Mouse (Mus musculus): ENCODE measurements at regions not wholly inside any gene's neighbourhood (a gene's known extent, or its start where the extent isn't known, plus 50 kb on each side); places are given as distances from the start of the nearest gene placed in this dataset.

DNA sequence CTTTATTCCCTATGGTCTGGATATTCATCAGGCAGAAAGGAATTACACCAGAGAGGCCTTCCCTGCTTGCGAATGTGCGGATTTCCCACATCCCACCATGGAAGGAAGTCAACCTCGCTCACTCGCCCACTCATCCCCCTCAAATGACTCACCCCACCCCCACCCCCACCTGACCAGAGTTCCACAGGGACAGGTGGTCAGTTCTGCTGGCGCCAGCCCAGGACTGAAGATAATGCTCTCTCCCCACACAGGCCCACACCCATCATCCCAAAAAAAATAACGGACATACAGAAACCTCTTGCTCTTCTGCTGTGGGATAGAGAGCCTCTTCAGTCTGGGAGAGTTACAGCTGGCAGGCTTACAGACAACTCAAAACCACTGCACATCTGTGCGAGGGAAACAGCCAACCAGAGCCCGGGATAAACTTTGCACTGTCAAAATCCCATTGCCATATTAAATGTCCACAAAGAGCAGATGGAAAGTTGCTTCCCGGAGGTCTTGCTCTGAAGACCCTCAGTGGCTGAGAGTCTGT lies 128.0 kb downstream of the Lrrc30 start:
- no peak for DNase-seq (ENCODE audit: low read depth, low spot score)

DNA sequence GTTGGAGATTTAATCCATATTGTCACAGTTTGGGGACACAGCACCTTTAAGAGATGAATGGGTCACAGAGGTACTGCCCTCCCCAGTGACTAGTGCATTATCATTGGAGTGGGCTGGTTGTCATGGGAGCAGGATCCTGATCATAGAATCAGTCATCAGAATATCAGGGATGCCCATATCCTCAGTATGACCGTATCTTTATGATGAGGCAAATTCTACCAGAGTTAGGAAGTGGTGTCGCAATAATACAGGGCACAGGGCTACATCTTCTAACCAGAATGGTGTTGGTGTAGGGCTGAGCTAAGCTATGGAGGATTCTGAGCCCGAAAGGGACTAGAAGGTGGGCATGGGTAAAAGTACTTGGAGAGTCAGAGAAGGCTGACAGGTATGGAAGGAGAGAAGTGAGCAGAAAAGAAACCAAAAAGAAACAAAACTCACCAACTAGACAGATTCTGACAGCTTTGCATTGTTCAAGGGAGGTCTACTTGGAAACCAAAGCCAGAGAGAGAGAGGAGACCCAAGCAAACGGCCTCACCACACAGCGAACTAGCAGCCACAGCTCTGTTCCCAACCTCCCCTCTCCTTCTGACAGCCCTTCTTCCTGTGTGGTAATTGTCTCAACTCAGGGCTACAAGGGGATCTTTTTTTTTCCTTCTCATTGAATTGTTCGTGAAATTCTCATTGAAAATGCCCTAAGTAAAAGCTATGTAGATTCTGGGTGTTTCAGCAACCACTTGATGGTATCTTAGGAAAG lies 129.2 kb downstream of the Lrrc30 start:
- DNase-seq (ENCODE audit: low read depth, low spot score) = no peak

DNA sequence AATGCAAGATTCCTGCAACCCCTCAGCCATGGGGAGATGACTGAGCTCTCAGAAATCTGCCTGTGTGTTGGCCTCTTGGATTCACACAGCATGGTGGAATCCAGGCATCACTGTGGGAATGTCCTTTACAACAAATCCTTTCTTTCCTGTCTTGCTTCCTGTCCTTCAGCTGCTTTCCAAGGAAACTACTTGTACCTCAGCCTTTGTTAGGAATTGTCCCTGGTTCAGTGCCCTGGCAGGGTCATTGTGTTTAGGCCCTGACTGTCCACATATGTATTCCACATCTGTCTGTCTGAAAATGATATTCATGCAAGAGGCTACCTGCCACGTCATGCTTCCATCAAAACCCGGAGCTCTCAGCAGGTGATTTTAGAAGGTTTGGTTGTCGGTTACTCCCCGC lies 129.9 kb downstream of the Lrrc30 start:
- no peak for DNase-seq (ENCODE audit: low read depth, low spot score)

DNA sequence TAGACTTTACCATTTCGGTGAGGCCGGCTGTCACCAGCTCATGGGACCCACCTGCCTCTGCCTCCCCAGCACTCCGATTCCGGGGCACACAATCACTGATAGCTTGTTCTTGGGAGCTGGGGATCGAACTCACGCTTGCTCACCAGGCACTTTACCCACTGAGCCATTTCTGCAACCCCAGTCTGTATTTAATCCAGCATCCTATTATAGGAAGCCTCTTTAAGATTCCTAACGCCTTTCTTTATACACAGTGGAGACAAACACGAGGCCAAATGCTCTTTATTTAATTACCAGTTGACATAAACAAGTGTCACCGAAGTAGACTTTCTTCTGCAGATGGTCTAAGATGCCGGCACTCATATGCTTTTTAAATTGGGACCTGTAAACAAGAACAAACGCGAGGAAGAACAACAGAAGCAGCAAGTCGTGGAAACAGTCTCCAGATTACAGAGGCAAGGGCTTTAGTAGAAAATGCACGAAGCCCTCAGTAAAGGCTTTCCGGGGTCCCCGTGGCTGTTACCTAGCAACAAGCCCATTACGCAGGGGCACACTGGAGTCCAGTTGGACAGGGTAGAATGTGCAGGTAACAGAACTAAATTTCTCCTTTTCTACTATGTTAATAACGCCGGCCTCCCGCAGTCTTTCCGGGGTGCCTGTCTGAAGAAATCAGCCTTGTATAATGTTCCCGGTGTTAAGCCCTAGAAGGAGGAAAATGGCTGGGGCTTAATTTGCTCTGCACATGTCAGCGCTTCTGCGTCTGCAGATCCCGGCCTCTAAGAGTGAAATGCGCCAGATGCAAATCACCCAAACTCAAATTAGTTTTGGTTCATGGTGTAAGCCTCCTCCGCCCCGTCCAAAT lies 132.5 kb downstream of the Lrrc30 start:
- peak; percentile 41 for DNase-seq (ENCODE audit: low read depth, low spot score)

DNA sequence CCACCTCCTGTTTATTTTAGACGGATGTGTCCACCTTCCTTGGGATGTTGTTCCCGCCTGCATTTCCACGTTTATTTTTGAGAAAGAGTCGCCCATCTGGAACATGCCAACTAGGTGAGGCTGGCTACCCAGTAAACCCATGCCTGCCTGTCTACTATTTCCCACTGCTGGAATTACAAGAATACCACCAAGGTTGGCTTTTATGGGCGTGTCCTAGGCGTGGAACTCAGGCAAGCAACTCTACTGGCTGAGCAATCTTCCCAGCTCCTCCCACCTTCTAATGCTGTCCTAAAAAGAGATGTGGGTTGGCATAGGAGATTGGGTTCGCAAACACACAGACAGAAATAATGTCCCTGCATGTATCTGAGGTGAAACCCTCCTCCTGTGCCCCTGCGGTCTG lies 135.1 kb downstream of the Lrrc30 start:
- DNase-seq (ENCODE audit: low read depth, low spot score) = no peak

DNA sequence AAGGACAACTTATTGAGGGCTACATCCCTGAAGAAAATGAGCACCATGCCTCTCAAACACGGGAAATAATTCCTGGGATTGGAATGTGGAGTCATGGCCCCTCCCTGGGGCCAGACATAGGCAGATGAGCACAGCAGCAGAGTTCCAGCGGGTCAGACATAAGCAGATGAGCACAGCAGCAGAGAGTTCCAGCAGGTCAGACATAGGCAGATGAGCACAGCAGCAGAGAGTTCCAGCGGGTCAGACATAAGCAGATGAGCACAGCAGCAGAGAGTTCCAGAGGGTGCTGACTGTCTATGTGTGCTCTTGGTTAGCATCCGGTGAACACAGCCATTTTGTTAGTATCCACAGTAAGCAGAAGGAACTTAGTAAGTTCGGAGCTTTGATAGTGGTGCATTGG lies 126.2 kb upstream of the Ptprm start:
- DNase-seq (ENCODE audit: low read depth, low spot score) = no peak

DNA sequence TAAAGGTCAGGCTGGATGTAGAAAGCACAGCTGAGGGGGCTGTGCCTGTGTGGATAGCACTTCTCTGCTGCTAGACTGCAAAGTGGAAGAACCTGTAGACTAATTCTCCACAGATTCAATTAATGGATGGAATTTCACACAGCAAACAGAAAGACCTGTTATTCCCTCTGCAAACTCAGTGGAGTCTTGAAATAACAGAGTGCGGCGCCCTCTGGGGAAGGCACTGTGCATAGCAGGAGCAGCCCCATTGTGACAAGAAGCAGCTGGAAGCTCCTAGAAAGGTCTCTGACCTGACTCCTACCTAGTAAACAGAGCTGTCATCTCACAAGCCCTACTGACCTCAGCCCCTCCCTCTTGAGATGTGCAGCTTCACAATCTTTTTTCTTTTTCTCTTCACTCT lies 118.9 kb upstream of the Ptprm start:
- DNase-seq (ENCODE audit: low read depth, low spot score) = peak; percentile 83

DNA sequence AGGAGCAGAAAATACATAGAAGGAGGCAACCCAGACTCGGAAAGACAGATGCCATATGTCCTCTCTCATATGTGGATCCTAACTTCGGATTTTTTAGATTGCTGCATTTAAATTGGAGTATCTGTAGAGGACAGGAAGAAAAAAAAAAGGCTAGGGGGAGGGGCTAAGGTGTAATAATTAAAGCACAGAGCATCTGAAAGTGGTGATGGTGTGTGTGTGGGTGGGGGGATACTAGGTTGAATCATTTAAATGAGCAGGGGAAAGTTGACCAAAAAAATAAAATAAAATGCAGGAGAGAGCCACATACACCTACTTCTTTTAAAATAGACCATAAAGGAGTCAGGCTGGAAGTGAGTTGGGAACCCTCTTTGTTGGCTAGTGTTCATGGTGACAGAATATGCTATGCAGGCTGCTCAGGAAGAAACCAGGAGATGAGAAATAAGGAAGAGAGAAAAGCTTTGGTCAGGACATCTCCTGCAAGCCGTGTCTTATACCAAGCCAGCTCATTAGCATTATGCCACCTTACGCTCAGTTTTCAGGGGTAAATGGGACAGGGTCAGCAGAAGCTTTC lies 104.7 kb upstream of the Ptprm start:
- peak; percentile 59 for DNase-seq (ENCODE audit: low read depth, low spot score)

DNA sequence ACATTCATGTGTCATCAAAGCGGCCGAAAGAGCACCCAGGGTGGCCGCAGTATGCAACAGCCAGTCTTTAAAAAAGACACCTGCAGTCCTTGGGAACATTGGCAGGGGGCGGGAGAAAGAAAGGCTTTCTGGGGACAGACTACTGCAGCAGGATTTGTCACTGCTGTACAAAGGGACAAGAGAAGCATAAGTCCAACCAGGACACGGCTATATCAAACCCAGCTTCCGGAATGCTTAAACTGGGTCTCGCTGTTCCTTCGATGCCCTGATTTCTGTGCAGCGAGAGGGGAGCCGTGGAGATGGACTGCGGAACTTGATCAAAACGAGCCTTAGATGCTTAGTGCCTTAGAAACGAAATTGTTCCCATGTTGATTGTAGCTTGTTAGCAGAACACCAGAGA lies 97.7 kb upstream of the Ptprm start:
- DNase-seq (ENCODE audit: low read depth, low spot score) = peak; percentile 65

DNA sequence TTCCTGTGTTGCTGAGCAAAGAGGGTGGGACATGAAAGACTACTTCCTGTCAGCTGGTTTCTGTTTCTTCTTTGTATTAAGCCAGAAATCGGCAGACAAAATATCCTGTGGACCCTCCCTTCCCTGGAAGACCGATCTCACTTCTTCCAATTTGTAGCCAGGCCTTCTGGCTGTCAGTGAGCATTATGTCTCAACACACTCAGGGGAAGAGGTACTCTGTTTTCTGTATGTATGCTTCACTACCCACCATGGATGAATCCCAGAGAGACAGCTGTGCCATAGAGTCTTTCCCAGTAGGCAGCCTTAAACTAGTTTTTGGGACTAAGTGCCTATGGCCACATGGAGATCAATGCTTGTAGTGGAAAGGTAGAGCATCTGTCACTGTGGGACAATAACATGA lies 96.8 kb upstream of the Ptprm start:
- DNase-seq (ENCODE audit: low read depth, low spot score) = no peak

DNA sequence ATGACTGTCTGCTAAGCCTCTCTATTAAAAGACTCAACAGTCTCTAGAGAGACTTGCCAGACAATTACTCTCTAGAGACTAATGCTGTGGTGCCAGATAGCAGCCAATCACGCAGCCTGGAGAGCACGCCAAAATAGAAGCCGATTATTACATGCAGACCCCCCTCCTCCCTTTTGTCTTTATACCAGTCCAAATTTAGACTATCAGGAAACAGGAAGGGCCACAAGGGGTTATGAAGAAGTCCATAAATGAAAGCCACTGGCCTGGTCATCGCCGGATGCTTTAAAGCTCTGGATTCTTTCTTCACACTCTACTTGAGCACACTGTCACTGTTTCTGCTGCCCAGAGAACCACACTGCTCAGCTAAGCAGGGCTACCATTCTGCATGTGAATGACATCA lies 95.8 kb upstream of the Ptprm start:
- no peak for DNase-seq (ENCODE audit: low read depth, low spot score)

DNA sequence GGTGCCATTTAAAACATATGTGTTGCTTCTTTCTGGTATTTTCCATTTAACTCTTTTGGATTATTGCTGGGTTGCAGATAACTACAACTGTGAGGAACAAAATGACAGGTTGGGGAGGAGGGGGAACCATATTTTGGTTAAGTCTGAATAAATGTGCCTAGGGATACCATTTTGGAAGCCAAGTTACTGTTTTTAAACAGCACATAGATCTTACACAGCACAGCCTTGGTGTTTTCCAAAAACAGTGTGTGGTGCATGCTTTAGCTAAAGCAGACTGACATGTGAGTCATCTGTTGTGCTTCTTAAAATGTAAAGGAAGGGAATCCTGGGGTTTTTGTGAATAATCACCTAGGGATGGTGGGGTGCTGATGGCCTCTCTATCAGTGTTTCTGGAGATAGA lies 91.7 kb upstream of the Ptprm start:
- peak; percentile 52 for DNase-seq (ENCODE audit: low read depth, low spot score)

DNA sequence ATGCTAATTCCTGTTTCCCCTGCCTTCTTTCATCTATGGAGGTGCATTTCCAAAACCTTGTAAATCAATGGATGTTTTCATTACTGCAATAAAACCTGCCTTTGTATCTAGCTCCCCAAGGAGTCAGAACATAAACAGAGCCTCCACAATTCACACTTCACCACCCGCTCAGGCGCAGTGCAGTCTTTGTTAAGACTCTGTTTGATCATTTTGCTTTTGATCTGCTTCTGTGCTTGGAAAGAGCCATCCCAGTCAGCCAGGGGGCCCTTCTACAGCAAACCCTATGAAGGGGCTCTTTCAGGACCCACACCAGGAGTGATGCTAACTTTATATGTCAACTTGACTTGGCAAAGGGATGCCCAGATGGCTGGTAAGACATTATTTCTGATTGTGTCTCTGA lies 86.7 kb upstream of the Ptprm start:
- no peak for DNase-seq (ENCODE audit: low read depth, low spot score)

DNA sequence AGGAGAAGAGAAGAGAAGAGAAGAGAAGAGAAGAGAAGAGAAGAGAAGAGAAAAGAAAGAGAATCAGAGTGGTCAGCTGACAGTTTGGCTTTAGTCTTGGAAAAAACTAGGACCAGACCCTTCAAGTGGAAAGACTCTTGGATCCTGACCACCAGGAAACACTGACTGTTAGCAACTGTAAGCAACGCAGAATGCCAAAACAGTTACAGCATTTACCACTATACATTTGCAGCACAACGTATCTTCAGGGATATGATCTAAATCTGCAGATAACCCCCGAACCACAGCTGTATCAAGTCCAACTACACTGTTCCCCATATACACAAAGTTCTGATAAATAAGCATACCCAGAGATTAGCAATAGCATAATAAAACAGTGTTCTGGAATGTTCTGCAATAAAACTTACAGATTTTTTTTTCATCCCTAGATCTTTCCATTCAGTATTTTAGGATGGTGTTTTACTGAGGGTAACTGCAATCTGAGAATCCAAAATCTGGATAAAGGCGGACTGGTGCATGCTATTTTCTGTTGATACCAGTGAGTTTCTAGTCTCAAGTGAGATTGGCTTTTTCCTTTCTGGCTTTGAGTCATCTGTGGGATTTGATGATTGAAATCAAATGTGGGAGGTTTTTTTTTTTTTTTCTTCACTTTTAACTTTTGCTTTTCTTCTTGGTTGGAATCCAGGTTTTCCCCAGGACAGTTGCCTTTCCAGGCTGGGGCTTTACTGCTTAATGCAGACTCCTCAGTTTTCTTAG lies 65.9 kb upstream of the Ptprm start:
- peak; percentile 13 for DNase-seq (ENCODE audit: low read depth, low spot score)

DNA sequence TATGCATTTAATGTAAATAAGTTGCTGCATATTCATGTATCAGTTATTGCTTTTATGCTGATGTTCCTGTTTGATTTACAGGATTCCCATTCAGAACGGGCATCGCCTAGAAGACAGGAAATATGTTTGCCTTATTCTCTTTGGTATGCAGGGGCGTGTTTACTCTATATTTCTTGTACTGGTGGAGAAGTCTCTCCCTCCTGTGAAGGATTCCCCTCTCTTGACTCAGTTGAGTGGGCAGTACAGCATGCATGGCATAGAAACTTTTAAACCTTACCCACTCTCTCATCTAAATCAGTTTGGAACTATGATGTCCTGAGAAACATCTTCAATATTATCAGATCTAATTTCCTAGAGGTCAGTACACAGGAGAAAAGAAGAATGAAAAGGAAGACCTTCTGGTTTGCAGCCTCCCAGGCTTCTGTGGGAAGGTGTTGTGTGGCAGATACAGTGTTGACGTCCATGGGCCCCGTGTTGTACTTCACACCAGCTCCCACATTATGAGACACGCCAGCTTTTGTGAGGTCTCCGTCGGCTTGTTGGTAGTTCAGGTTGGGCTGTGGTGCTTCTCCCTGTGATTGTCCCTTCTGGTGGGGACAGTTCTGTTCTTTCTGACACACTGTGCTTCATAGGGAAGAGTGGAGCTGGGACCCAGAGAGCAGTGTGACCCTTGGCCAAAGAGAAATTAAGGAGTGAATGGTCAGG lies 58.4 kb upstream of the Ptprm start:
- DNase-seq (ENCODE audit: low read depth, low spot score) = peak; percentile 31

DNA sequence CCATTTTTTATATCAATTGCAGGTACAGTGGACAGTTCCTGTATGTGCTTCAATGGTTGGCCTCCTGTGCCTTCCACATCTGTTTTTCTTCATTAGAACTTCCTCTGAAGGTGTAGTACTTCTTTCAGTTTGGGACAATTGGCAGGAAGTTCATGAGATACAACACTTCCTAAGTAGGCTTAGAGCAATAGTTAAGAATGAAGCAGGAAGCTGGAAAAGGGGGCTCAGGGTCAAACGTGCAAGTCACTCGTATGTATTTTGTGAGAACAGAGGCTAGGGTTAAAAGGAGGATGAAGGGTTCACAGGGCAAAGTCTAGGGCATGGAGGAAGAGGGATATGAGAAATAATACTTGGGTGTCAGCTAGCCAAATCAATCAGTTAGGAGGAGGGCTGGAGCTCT lies 55.7 kb upstream of the Ptprm start:
- no peak for DNase-seq (ENCODE audit: low read depth, low spot score)

DNA sequence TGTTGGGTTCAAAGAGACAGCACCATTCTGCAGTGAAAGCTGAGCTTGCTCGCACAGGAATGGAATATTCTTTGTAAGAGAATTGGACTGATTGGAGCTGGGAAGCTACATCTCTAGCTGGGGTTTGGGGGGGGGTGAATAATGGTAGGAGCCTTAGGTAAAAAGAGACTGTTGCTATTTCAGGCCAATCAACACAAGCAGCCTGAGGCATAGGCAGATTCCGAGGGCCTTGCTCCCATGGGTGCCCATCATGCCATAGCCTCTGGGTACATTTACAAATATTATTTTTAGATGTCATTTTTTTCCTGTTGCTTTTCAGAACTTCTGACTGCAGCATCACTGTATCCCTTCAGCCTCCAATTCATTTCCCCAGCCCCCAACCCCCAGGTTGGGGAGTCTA lies 51.7 kb upstream of the Ptprm start:
- no peak for DNase-seq (ENCODE audit: low read depth, low spot score)
